Mouse (Mus musculus) lung, adult 2 months (tissue): Measurements from ENCODE around the gene Pla2g6.

Experiments used
- CTCF ChIP-seq: fragments of 200-500 bp; IDR thresholded peaks from 2 replicates; pipeline ENCODE4 v1.5.1; 2011; ENCODE audit warnings: mild to moderate bottlenecking, low read length, control low read depth; ENCODE audit not compliant: insufficient read depth
- POLR2A ChIP-seq: fragments of 200-500 bp; IDR thresholded peaks from 2 replicates; pipeline ENCODE4 v1.6.1; 2011; ENCODE audit warnings: low read depth, mild to moderate bottlenecking, control low read depth, low read length, borderline replicate concordance; ENCODE audit errors: extremely low read depth

- no peak for TF ChIP-seq POLR2A
- no peak for TF ChIP-seq CTCF
These were observed 2.4 kb downstream of the Pla2g6 start for GRCm38 (mm10) chr15:79325742-79326141.
